Mouse (Mus musculus): ENCODE data around the gene Syt9. TPM values are rescaled to one million over a fixed set of nuclear protein-coding genes. Genes with fewer than 3 reads are reported as not detected.
"Not testable (repeated sequence)": the region's sequence is repeated elsewhere in the genome, so short reads cannot be mapped to it uniquely, and the experiment has no call there.

Gene Syt9
- total RNA-seq, 2 experiments from 2014 or later, result not detected

DNA sequence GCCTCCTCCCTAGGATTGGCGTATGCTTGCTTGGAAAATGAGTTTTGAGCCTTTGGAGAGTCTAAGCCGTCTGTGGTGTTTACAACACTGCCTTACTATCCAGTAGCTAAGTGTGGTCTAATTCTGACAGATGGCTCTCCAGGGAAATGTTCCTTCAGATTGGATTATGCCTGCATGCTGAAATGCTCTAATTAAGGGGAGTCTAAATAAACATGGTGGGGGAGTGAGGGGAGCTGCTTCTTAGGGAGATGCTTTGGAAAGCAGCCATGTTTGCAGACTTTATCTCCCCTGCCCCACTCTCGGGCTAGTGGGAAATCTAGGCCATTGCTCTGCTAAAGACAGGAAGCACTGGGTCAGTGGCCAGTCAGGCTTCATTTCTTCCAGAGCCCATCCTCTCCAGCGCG, 84.6 kb downstream of the Syt9 start:
- no peak for ATAC-seq (replicated peaks; ENCODE audit: low FRiP score, poor library complexity, severe bottlenecking)

DNA sequence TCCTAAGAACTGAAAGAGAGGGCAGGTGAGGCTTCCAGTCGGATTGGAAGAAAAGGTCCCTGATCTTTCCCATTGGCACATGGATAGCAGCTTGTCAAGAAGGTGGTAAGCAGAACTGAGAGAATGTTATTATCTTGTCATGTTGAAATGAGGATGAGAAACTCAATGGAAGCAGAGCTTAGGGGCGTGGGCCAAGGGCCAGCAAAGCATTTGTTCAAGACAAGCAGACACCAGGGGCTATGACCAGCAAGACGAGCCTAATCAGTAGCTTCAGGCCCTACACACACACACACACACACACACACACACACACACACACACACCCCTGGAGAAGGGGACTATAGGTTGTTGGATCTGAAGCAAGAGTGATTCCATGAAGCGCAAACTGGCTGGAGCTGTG, 90.6 kb downstream of the Syt9 start:
- no peak for ATAC-seq (replicated peaks; ENCODE audit: low FRiP score, poor library complexity, severe bottlenecking)

DNA sequence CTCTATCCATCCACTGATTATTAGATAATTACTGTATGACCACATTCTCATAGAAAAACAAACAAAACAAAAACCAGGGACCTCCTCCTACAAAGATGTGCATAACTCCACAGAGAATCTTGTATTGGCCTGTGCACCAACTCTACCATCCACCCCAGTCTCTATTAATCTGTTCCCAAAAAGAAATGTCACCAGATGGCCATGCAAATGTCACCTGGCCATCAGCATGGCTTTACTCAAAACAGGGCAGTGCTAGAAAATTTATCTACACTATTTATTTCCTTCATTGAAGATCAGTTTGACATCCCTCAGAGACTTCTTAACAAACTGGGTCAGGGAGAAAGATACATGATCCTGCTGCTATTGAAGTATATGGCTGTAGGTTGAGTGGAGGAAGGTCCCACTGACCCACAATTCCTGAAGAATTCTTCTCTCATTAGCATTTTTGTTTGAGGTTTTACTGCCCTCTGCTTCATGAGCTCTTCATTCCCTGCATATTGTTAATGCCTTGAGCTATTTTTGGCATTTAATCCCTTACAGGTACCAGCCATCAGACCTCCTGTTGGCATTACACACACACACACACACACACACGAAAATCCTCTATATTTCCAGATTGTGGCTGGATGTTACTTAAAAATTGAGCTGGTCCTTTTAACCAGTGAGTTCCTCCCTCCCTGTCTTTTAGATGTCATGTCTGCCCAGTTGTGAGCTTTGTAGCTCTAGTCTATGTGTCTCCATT, 91.3 kb downstream of the Syt9 start:
- ATAC-seq (replicated peaks; ENCODE audit: low FRiP score, poor library complexity, severe bottlenecking), result no peak

DNA sequence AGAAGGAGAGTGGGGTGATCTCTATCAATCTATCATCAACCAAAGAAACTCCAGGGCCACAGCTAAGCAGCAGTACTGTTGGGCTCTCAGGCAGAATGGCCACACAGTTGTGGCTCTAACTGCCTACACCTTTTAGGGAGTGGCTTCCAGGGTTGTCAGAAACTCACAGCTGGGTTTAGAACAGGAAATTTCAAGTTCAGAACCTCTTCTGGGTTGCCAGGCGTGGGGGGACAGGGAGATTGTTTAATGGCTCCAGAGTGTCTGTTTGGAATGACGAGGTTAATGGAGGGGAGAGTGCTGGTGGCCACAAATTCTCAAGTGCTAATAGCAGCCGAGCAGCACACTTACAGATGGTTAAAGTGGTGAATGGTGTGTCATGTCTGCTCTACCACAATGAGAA, 92.4 kb downstream of the Syt9 start:
- no peak for ATAC-seq (replicated peaks; ENCODE audit: low FRiP score, poor library complexity, severe bottlenecking)

DNA sequence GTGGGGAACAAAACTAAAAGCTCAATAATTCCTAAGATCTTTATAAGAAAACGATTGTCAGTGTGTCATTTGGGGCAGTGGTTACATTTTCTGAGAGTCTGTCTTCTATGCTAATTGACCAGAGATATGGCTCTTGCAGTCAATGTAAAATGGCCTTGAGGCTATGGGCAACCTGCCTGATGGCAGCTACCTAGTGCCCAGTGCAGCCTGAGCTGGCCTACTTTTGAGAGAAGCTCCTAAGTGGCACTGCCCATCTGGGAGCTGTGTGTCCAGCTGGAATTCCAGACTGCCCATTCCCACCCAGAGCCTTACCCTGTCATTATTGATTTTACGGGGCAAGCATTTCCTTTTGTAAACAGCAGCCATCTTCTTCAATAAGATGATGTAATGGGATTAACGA, 94.6 kb downstream of the Syt9 start:
- no peak for ATAC-seq (replicated peaks; ENCODE audit: low FRiP score, poor library complexity, severe bottlenecking)

DNA sequence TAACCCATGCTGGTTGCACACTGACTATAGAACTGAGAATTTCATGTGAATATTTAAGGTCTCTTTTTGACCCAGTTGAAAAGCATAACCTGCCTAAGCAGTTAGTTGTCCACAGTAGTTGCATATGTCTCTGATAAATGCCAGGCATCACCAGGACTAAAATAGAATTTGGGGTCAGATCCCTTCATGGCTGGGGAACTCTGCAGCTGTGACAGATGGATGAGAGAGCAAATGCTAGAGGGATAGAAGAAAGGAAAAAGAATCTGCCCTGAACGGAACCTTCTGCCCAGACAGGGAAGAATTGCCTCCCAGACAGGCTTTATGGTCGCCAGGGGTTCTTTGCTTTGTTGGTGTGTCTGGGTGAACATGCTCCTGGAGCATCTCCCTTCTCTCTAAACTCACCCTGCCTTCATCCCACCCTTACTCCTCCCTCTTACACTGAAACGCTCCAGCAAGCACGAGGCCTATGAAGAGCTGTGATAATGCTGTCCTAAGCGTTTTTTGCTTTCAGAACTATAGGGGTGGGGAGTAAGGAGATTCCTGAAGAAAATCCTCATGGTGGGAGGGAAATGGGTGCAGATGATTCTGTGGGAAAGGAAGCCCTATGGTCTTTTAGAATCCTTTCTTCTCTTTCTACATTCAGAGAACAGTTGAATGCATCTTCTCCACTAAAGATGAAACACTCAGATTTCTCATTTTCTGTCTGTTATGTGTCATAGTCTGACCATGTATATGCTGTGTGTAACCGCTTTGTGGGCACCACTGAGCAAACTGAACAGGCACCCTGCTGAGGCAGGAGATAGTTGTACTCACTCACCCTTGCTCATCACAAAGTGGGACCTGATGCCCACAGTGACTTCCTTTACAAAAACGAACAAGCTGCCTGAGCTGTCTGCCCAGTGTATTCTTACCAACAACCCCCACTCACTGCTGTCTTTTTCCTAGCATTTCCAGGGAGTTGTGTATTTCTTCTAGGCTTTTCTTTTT, 108.7 kb downstream of the Syt9 start:
- no peak for ATAC-seq (replicated peaks; ENCODE audit: low FRiP score, poor library complexity, severe bottlenecking)

DNA sequence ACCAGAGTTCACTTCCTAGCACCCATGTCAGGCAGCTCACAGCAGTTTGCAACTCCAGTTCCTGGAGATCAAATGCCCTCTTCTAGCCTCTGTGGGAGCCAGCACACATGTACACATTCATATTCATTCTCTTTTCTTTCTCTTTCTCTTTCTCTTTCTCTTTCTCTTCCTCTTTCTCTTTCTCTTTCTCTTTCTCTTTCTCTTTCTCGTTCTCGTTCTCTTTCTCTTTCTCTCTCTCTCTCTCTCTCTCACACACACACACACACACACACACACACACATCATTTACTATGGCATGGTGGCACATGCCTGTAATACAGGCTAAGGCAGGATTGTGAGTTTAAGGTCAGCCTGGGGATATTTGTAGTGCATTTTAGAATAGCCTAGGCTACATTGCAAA, 115.2 kb downstream of the Syt9 start:
- ATAC-seq (replicated peaks; ENCODE audit: low FRiP score, poor library complexity, severe bottlenecking), result not testable (repeated sequence)

DNA sequence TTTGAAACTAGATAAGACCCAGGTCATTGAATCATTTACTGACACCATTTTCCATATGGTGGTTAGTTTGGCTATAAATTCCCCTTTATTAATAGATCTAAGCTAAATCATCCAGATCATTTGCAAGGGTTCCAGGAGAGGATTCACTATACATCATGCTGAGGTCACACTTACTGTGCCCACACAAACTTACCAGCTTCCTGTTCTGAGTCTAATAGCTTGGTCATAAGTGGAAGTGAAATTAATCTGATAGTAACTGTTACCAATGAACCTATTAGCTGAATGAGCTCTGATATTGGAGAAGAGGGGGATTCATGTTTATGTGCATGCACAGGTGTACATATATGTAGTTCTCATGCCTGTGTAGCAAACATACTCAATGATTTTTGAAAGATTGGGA, 124.9 kb downstream of the Syt9 start:
- no peak for ATAC-seq (replicated peaks; ENCODE audit: low FRiP score, poor library complexity, severe bottlenecking)

DNA sequence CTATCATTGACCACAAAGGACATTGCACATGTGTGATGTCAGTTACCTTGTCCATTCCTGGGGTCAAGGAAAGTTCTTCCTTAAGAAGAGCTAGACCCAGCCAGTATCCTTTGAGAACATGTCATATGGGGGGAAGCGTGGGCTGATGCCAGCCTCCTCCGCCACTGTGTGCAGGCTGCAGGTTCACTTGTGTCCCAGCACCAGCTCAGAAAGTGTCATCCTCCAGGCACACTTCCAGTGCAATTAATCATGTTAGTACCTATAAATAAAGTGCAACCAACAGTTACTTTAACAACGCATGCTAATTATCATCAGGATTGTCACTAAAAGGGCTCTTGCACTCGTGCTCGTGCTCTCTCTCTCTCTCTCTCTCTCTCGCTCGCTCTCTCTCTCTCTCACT, 126.4 kb downstream of the Syt9 start:
- no peak for ATAC-seq (replicated peaks; ENCODE audit: low FRiP score, poor library complexity, severe bottlenecking)

DNA sequence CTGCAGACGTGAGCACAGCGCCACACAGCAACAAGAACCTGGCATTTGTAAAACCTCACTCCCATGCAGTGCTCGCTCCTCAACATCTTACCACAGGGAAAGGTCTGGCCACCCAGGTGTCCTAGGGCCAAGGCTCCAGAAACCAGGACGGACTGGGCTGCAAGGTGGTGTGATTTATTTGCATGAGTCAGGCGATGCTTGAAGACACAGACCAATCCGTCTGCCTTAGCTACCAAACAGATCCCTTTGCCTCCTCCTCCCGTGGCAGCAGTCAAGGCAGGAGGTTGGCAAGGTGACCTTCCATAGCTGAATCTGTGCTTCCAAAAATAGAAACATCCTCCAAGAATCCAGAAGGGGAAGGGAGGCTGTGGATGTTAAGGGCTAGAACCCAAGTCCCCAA, 130.1 kb downstream of the Syt9 start:
- ATAC-seq (replicated peaks; ENCODE audit: low FRiP score, poor library complexity, severe bottlenecking), result no peak

DNA sequence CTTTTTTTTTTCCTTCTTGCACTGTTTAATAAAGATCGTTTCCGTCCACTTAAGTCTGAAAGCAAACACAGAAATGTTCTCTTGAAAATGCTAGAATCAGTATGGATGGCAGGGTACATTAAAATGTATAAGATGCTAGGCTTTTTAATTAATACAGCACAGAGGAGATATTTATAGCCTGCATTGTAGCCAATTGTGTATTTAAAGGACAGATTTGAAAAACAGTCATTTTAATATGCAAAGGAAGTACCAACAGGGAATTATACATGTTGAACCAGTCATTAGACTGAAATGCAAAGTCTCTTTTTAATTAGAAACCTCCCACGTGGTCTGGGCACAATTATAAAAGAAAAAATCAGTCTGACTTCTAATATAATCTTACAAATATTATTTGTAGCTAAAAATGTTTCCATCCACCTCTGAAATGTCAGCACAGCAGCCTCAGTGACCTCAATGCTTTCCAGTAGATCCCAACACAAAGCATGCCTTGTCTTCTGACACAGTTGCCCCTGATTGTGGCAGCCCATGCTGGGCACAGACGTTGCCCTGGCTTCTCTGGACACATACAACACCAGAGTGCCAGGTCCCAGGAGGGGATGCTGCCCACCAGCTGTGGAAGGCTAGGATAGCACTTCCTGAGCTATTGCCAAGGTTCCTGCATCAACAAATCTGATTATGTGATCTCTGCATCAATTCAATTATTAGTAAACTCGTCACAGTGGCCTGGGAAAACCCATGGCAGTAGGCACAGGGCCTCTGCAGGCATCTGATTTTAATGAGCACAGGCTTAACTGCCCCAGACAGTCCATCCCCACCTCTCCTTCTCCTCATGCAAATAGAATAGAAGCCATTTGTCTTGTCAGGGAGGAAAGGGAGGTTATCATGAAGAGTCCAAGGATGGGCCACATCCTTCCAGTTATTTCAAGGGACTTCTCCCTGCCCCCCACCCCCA, 134.5 kb downstream of the Syt9 start:
- ATAC-seq (replicated peaks; ENCODE audit: low FRiP score, poor library complexity, severe bottlenecking), result no peak

DNA sequence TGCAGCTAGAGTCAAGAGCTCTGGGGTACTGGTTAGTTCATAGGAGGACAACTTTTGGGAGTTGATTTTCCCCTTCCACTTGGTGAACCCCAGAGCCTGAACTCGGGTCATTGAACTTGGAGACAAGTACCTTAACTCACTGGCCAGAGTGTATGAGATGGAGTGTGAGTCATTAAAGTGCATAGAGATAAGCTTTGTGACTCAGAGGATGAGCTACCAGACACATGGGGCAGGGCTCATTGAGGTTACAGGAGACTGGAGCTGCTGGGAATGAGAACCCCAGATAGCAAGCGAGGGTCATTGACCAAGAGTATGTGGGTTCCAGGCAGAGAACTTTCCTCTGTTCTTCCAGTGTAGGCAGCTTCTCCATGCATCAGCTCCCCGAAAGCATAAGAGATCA, 137.4 kb downstream of the Syt9 start:
- ATAC-seq (replicated peaks; ENCODE audit: low FRiP score, poor library complexity, severe bottlenecking), result no peak

DNA sequence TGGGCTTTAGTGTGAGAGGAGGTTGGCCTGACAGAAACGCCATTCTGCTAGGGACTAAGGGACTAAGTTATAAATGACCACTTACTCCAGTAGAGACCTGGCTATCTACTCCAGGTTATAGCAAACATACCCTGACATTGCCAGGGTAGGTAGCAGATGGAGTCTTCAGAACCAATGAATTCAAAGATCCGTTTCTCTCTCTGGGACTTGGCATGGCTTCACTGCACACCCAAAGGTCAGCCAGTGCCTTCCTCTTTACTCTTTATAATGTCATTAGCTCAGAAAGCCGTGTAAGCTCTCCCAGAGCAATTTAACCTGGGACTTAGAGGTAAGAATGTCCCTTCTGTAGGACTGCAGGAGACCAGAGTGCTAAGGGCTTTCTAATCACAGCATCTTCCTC, 139.2 kb downstream of the Syt9 start:
- no peak for ATAC-seq (replicated peaks; ENCODE audit: low FRiP score, poor library complexity, severe bottlenecking)

DNA sequence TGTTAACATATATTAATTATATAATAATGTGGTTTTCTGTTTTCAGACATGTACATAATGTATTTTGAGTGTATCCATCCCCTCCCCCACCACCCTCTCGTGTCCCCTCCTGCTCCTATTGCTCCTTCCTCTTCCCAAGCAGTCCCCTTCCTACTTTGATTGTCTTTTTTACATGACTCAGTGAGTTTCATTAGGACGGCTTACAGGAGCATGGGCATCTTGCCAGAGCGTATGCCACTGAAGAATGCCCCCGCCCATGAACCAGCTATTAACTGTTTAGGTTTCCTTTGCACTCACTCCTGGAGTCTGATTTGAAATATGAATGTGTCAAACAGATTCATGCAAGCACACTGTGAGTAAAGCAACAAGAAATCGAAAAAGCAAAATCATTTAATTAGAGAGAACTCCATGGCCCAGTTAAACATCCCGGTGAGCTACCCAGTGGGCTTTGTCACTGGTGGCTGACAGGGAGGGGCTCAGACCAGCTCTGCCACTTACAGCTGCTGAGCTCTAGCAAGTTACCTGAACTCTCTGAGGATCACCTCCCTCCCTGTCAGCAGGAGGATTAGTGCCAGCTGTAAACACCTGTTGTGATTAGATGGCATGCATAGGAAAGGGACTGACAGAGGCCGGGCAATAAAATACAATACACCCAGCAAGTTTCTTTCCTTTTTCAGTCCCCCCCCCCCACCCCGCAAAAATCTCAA, 146.3 kb downstream of the Syt9 start:
- ATAC-seq (replicated peaks; ENCODE audit: low FRiP score, poor library complexity, severe bottlenecking), result no peak

DNA sequence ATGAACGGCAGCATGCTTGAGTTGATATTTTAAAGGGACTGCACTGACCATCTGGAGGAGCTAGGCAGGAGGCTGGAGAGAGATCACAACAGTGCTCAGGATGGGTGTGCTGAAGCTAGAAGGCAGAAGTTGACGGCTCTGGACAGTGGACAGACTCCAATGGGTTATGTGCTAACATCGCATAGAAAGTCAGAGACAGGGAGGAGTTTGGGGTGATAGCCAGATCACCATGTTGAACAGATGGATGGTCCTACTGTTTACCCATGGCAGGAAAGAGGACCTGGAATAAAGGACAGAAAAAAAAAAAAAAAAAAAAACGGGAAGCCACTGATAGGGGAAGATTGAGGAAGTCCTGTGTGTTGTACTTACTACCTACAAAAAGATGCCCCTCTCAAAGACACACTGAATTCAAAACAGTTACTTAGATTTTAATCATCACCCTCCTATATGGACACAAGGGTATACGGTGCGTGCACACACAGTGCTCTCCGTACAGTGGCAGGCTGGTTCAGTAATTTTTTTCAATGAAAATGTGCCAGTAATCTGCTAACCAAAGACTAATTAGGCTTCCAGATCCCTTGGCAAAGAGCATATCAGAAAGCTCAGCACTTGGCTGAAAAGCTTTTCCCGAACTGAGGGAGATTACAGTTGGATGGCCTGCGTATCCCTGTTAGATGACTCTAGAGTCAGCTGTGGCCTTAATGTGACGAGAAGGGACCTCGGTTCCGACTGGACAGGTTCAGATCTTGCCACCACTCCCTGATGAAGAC, 148.9 kb downstream of the Syt9 start:
- ATAC-seq (replicated peaks; ENCODE audit: low FRiP score, poor library complexity, severe bottlenecking), result no peak

DNA sequence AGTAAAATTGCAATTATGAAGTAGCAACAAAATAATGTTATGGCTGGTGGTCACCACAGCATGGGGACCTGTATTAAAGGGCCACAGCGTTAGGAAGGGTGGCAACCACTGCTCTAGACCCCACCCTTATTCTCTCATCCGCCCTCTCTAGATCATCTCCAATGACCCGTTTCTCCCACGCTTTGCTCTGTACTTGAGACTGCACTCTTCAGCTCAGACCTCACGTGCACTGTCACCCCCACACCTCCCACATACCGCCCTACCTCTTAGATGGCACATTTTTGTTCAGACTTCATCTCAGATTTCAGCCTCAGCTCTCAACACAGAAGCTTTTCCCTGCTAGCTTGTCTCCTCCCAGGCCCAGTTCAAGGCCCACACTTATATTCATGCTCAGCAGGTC, 150.9 kb downstream of the Syt9 start:
- ATAC-seq (replicated peaks; ENCODE audit: low FRiP score, poor library complexity, severe bottlenecking), result no peak

DNA sequence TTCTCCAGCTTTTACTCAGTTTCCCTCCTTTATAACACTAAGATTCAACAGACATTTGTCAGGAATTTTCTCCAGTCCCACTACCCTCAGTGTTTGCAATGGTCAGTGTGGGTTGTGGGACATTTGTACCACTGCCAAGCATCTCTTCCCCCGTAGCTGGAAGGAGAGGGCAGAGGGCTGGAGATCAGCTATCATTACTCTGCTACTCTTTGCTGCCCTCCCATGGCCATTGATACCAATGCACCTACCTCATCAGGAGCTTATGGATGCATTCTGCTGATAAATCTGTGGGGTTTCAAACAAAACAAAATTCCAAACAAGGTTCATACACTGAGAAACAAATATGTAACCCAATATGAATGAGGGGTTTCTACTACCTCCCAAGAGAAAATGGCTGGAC, 155.8 kb downstream of the Syt9 start:
- no peak for ATAC-seq (replicated peaks; ENCODE audit: low FRiP score, poor library complexity, severe bottlenecking)

DNA sequence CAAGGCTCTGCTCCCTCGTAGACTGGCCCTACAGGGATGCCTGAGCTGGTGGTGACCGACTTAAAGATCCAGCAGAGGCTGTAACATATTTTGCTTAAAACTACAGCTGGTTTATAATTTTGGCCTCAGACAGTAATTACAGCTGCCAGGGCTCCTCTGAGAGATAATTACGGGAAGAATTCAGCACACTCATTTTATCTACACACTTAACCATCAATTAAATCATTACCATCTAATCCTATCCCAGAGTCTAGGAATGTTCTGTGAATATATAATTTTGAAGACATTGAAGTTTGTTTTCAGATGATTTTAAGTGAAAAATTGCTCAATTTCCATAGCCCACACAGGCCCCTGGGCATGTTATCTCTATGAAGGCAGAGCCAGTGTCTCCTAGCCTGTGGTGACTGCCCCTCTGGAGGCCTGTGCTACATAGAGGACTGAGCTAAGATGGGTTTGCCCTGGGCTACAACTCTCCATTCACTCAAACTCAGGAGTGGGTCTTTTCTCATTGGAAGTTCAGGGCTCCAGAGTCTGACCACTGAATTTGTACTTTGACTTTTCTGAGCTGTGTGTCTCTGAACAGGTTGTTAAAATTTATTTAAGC, 157.7 kb downstream of the Syt9 start:
- ATAC-seq (replicated peaks; ENCODE audit: low FRiP score, poor library complexity, severe bottlenecking), result no peak

Measured in erythroblast, adult 5-6 weeks (primary cell).